In genomic region chr13:53471926-53472613, GRCm38 (mm10) we compare ENCODE assay signal across 8 mouse cellular contexts. TPM values are rescaled to one million over a fixed set of nuclear protein-coding genes. Genes with fewer than 3 reads are reported as not detected.
DNase-seq lines count a peak whose midpoint lies in the region; ATAC-seq lines count a peak whose summit lies in the region.

No protein-coding gene starts in this region.

- peak overlapping the region; percentile 72 for H3K9ac ChIP-seq in heart, embryonic 14.5 days (ENCODE audit: low read length)
- H3K9ac ChIP-seq in hindbrain, embryonic 12.5 days: peak overlapping the region; percentile 67
- H3K9ac ChIP-seq in midbrain, embryonic 13.5 days (replicated peaks): peak overlapping the region; percentile 53

- 0 out of 2 replicates have a peak, but pooled peaks have one; percentile 23 for ATAC-seq in heart, embryonic 14.5 days (ENCODE audit: insufficient number of reproducible peaks, insufficient read depth, low FRiP score, low read depth)
- peak; percentile 36 for ATAC-seq in hindbrain, embryonic 12.5 days (ENCODE audit: low FRiP score)
- peak; percentile 16; the same call in 1 of the 2 replicates for ATAC-seq in midbrain, embryonic 13.5 days

- H3K4me1 ChIP-seq in heart, embryonic 14.5 days (ENCODE audit: control insufficient read depth in 2 of 2, insufficient read depth in 2 of 2, low read length in 2 of 2): peaks cover 5 to 7% of the 10 kb centered on the region in 2 experiments; a peak in 2 of 4 replicates
- peaks cover 78% of the 10 kb centered on the region for H3K4me1 ChIP-seq in embryonic facial prominence, embryonic 10.5 days
- peaks cover 37% of the 10 kb centered on the region for H3K4me1 ChIP-seq in hindbrain, embryonic 12.5 days
- peaks cover 25% of the 10 kb centered on the region for H3K4me1 ChIP-seq in midbrain, embryonic 13.5 days (replicated peaks)

- no peak for DNase-seq in heart, adult 18-20 months
- no peak for DNase-seq in embryonic facial prominence, embryonic 10.5 days (ENCODE audit: low spot score)
- DNase-seq in frontal cortex, adult 2 months (ENCODE audit: extremely low spot score in 1 of 2, low spot score in 1 of 2): no peak
- DNase-seq in cerebellum, adult 18-20 months: no peak
- no peak for DNase-seq in ovary, postnatal 10 days (ENCODE audit: low spot score)

- WGBS in heart, embryonic 14.5 days: under 1% methylated on average over 49 of the region's 50 CpGs
- WGBS in embryonic facial prominence, embryonic 10.5 days: under 1% methylated on average over 50 of the region's 50 CpGs
- under 1% methylated on average over 48 of the region's 50 CpGs for WGBS in hindbrain, embryonic 12.5 days
- WGBS in midbrain, embryonic 13.5 days: under 1% methylated on average over 50 of the region's 50 CpGs

- H3K9me3 ChIP-seq in heart, embryonic 14.5 days (ENCODE audit: control insufficient read depth, low read length): no peaks in the 10 kb centered on the region
- H3K9me3 ChIP-seq in embryonic facial prominence, embryonic 10.5 days: no peaks in the 10 kb centered on the region
- no peaks in the 10 kb centered on the region for H3K9me3 ChIP-seq in hindbrain, embryonic 12.5 days (replicated peaks)
- no peaks in the 10 kb centered on the region for H3K9me3 ChIP-seq in midbrain, embryonic 13.5 days

- H3K27ac ChIP-seq in heart, embryonic 14.5 days (replicated peaks in 1 of 2; ENCODE audit: control insufficient read depth in 1 of 2, insufficient read depth in 1 of 2, low read depth in 2 of 2, low read length in 2 of 2): peak overlapping the region in 1 of 2 experiments; percentile 39; a peak in 2 of 4 replicates
- H3K27ac ChIP-seq in embryonic facial prominence, embryonic 10.5 days (replicated peaks): peak overlapping the region; percentile 82
- peak overlapping the region; percentile 66 for H3K27ac ChIP-seq in hindbrain, embryonic 12.5 days
- H3K27ac ChIP-seq in midbrain, embryonic 13.5 days: no peak overlapping the region

- peak overlapping the region; percentile 49 to 57 for H3K4me3 ChIP-seq in heart, embryonic 14.5 days (ENCODE audit: control insufficient read depth in 1 of 2, insufficient read depth in 1 of 2, low read depth in 1 of 2, low read length in 2 of 2)
- peak overlapping the region; percentile 78 for H3K4me3 ChIP-seq in embryonic facial prominence, embryonic 10.5 days
- peak overlapping the region; percentile 55 for H3K4me3 ChIP-seq in hindbrain, embryonic 12.5 days
- H3K4me3 ChIP-seq in midbrain, embryonic 13.5 days (replicated peaks): peak overlapping the region; percentile 43

- H3K36me3 ChIP-seq in heart, embryonic 14.5 days (ENCODE audit: control insufficient read depth, insufficient read depth, low read length): no peaks in the 10 kb centered on the region
- H3K36me3 ChIP-seq in embryonic facial prominence, embryonic 10.5 days (replicated peaks): 0 out of 2 replicates have a peak, but pooled peaks cover 3% of the 10 kb centered on the region
- no peaks in the 10 kb centered on the region for H3K36me3 ChIP-seq in hindbrain, embryonic 12.5 days
- H3K36me3 ChIP-seq in midbrain, embryonic 13.5 days: no peaks in the 10 kb centered on the region

- H3K4me2 ChIP-seq in heart, embryonic 14.5 days (ENCODE audit: low read length): peak overlapping the region; percentile 73
- peak overlapping the region; percentile 81 for H3K4me2 ChIP-seq in hindbrain, embryonic 12.5 days (replicated peaks)
- peak overlapping the region; percentile 64 for H3K4me2 ChIP-seq in midbrain, embryonic 13.5 days (replicated peaks)

- peaks cover 87% of the 10 kb centered on the region for H3K27me3 ChIP-seq in heart, embryonic 14.5 days (ENCODE audit: control insufficient read depth, insufficient read depth, low read length)
- H3K27me3 ChIP-seq in embryonic facial prominence, embryonic 10.5 days (replicated peaks; ENCODE audit: low read depth, poor library complexity, severe bottlenecking): peaks cover 100% of the 10 kb centered on the region
- peaks cover 94% of the 10 kb centered on the region for H3K27me3 ChIP-seq in hindbrain, embryonic 12.5 days
- H3K27me3 ChIP-seq in midbrain, embryonic 13.5 days: peaks cover 99% of the 10 kb centered on the region

RNA-seq across cellular contexts. Expression of gene Msx2, which starts 0.8 kb away (rescaled TPM):
- polyA plus RNA-seq in heart, embryonic 14.5 days (2014; fragmentation: Nextera tagmentation; extraction: Ambion mirVana): 2.8 and 3.0 TPM in 2 replicates
- total RNA-seq in heart, adult 18-20 months (2021): under 1 TPM; 0.36 to 0.69 TPM
- polyA plus RNA-seq in embryonic facial prominence, embryonic 10.5 days (2016; fragmentation: Nextera tagmentation; extraction: Ambion mirVana): 41.4 and 57.6 TPM in 2 replicates
- polyA plus RNA-seq in hindbrain, embryonic 12.5 days (2016; fragmentation: Nextera tagmentation; extraction: Ambion mirVana): 60.3 and 65.2 TPM in 2 replicates
- 1.6 TPM in 2 replicates for polyA plus RNA-seq in midbrain, embryonic 13.5 days (2015; fragmentation: Nextera tagmentation; extraction: Ambion mirVana)
- 0.40 and 0.66 TPM in 2 replicates for polyA plus RNA-seq in frontal cortex, adult 2 months (2012; rRNA removed)

Comparison
In these comparisons a context has a peak if more than half of its experiments do, and no peak if none do; other contexts are left out.
1. RNA of gene Msx2, which starts 0.8 kb away (polyA plus RNA-seq): 60.3 to 65.2 TPM in hindbrain, embryonic 12.5 days and 41.4 to 57.6 TPM in embryonic facial prominence, embryonic 10.5 days; 2.8 to 3.0 TPM in heart, embryonic 14.5 days, 1.6 TPM in midbrain, embryonic 13.5 days and 0.40 to 0.66 TPM in frontal cortex, adult 2 months; every median in the first group is over 10 times any median in the second.
2. Peak in every context shown above with its lines, with median percentiles within 50 percentile points of each other: ATAC-seq, H3K4me2 ChIP-seq, H3K4me3 ChIP-seq and H3K9ac ChIP-seq.